Mouse (Mus musculus) liver, embryonic 15.5 days (tissue): Measurements from ENCODE around the gene Egfr. TPM values are rescaled to one million over a fixed set of nuclear protein-coding genes. Genes with fewer than 3 reads are reported as not detected.

Experiments
- polyA plus RNA-seq: library from polyadenylated mRNA; unstranded; fragments of >200 nt; fragmentation: Nextera tagmentation; extraction: Ambion mirVana; gene quantifications from 2 replicates; pipeline ENCODE4 v1.2.1, GENCODE M21; 2015

Gene Egfr
- polyA plus RNA-seq, 1 experiment from 2014 or later, result 1.1 TPM

Other genes with a start within 250 kb of the Egfr start
- gene Sec61g, start 243.7 kb upstream of the Egfr start, polyA plus RNA-seq, result 25.4 and 33.2 TPM in 2 replicates
- gene Fbxo48, start 199.2 kb downstream of the Egfr start, polyA plus RNA-seq, result 1.5 and 1.7 TPM in 2 replicates